Mouse (Mus musculus) cerebellum, adult 9-11 months (tissue): ENCODE results near the gene Zfyve28.

Experiments
- DNase-seq: peaks from one replicate; pipeline ENCODE4 v3.0.0; 2022

Gene Zfyve28

DNA sequence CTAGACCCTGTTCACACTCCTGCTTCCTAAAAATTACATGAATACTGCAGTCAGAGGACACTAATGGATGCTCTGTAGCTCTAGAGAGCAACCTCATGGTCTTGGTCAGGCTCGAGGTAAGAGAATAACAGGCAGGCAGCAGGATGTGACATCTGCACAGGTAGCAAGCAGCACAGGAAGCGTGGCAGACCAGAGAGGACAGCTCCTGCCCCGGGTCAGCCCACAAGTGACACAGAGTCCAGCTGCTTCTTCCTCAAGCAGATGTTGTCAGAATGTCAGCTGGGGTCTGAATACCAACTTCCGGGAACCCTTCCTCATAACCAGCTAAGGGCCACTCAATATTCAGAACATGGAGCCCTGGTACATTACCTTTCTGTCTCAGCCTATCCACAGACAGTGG lies 39.1 kb downstream of the Zfyve28 start:
- DNase-seq: no peak

DNA sequence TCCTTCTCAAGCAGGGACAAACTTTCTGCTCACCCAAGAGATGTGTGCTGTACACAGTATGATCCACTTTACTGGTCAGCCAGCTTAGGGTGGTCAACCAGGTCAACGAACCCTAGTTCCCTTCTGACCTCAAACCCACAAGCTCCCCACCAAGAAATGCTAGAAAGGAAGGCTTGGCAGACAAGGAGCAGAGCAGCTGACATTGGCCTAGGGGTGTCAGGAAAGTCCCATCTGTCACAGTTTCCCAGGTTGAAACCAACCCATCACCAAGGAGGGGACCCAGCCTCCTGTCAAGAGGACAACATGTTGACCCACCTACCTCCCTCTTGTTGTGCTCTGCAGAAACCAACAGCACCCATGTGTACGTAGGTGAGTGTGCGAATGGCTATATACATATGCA lies 41.8 kb downstream of the Zfyve28 start:
- no peak for DNase-seq

DNA sequence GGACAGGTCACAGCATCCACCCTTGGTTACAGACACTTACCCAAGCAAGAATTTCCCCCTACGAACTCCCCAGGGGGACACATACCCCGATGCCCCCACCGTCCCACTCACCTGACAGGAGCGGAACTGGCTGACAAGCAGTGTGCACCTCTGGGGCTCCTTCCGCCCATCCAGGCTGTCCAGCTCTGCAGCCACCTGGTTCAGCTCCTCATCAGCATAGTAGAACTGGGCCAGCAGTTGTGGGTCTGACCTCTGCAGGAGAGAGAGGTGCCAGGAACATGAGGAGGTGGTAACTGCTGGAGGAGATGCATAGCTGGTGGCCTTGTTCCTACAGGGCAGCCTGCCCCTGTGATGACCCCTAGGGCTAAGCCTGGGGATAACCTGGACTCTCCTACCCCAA lies 45.2 kb downstream of the Zfyve28 start:
- no peak for DNase-seq

DNA sequence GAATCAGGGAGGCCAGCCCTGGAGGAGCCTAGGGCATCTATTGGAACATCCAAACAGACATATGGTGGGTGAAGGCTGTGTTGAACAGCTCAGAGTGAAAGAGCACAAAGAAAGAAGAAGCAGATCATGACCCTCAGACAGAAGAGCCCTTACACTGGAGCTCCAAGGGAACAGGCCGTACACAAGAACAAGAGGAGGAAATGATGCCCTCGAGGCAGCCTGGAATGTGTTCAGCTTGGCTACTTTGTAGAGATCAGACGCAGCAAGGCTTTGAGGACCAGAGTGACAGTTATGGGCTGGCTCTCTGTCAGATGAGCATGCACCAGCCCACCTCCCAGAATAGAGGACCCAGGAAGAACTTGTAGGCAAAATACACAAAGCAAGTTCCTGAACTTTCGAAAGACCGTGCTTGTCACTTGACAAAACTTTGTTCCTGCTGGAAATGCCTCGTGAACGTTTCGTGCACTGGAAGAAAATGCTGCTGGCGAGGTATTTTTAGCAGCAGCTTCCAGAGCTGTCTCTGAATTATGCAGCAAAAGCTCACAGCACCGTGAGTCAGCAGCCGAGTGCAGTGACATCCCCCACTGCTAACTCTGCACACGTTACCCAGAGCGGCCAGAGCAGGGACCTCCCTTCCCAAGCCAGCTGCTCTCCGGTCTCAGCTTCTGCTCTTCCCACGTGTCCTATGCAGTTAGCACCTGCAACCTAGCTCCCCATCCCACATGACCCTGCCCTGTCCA lies 45.9 kb downstream of the Zfyve28 start:
- DNase-seq: no peak

DNA sequence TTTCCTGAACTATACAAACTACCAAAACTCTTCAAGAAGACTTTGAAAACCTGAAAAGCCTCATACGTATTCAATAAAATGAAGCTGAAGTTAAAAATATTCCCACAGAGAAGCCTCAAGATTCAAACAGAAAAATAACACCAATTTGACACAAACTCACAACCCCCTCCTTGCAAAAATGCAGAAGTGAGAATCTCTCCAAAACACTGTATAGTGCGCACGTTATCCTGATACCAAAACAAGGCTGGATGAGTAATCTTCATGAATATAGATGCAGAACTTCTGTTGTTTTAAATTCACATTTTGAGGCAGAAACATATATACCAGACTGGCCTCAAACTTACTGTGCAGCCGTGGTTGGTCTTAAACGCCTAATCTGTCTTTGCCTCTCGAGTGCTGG lies 49.8 kb downstream of the Zfyve28 start:
- no peak for DNase-seq

GRCm38 (mm10) chr5:34235898-34236420 lies 52.3 kb downstream of the Zfyve28 start:
- DNase-seq: no peak

GRCm38 (mm10) chr5:34235056-34235455 lies 53.2 kb downstream of the Zfyve28 start:
- DNase-seq: no peak

- DNase-seq: no peak
Measured at GRCm38 (mm10) chr5:34233221-34233515, 55.1 kb downstream of the Zfyve28 start.

GRCm38 (mm10) chr5:34232481-34233220 lies 55.6 kb downstream of the Zfyve28 start:
- no peak for DNase-seq

GRCm38 (mm10) chr5:34231901-34232300 lies 56.3 kb downstream of the Zfyve28 start:
- peak; percentile 54 for DNase-seq

DNA sequence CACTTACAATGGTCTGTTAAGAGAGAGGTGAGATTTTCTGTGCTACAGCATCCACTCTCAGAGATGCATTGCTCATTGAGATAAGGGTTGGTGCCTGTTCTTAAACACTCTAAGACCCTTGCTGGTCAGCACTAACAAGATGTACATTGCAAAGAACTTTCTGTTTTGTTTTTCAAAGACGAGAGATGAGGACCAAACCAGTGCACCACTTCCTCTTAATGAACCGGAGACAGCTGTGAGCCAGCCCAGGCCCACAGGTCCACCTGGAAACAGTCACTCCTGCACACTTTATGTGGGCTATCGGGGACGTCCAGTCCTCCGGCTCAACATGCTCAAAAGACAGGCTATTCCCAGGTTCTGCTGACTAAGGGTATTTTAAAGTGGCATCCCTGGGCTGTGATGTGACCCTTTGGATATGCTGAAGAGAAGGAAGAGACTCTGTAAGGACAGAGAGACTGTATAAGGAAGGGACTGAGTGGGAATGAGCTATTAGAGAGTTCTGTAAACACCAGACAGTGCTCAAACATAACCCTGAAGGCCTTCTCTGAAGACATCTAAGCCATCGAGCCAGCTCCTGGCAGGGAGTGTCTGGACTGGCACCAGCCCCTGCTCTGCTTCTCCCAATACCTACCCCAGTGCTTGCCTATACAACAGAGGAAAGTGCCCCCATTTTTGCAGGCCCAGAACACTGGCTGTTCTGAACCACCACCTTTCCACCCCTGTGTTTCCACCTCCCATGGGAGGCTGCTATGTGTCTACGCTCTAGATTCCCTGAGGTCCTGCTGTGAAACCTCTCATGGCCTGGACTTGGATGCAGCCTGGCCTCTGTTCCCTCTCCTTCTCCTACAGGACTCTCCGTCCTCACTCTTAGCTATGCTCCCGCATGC lies 57.4 kb downstream of the Zfyve28 start:
- peak; percentile 55 for DNase-seq

DNA sequence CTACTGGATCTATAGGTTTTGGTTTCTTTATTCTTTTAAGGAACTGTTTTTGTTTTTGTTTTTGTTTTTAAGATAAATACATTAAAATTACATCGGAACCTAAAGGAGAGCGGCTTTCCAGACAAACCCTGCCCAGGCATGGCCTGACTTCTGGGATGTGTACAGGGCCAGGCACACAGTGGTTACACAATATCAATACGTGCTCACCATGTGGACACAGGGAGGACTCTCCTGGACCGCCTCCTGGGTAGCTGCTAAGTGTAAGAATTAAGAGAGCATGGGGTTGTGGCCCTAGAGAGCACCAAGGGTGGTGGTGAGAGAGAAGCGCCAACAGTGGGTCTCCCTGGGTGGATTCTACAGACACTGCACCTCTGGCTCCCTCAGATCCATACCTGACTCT lies 58.7 kb downstream of the Zfyve28 start:
- no peak for DNase-seq

DNA sequence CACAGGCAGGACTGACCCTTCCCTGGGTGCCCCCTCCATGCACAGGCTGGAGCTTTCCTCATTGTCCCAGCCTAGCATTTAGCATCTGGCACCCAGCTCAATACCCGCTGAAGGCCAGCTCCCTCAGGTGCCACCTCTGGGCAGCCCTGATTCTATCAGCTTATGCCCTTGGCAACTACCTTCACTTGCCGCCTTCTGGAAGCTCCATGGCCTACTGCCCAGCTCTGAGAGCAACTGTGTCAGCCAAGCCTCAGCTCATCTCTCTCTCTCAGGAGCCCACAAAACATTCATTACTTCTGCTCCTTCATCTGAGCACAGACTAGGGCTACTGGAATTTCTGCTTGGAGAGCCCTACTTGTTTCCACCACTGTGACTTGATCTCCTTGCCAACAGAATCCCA lies 62.7 kb downstream of the Zfyve28 start:
- peak; percentile 76 for DNase-seq

GRCm38 (mm10) chr5:34224515-34224914 lies 63.7 kb downstream of the Zfyve28 start:
- no peak for DNase-seq

DNA sequence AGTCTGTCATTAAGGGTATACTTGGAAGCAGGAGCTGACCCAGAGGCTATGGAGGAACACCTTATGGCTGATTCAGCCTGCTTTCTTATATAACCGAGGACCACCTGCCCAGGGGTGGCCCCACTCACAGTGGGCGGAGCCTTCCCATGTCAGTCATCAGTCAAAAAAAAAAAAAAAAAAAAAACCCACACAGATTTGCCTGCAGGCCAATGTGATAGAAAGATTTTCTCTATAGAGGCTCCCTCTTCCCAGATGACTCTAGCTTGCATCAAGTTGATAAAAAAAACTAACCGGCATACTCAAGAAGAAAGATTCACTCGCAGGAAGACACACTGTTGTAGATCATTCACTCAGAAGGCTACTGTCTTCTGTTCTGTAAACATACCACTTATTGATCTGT lies 68.2 kb downstream of the Zfyve28 start:
- no peak for DNase-seq

- DNase-seq: no peak
Measured at GRCm38 (mm10) chr5:34218672-34219071, 69.6 kb downstream of the Zfyve28 start.

DNA sequence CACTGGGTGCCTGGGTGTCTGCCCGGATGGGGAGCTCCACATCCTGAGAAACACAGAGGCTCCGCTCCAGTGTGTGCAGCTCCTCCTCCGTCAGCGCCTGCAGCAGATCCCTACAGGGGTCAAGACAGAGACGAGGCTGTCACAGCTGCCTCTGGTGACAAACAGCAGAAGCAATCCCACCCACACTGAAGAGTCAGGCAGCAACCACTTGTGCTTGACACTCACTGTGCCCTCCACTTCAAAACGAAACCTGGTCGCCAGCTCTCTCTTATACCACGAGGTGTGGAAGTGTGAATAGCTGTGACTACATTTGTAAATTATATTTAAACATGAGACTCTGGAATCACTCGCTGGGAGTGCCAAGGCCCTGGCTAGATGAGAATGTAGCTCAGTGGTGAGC lies 70.5 kb downstream of the Zfyve28 start:
- DNase-seq: no peak

DNA sequence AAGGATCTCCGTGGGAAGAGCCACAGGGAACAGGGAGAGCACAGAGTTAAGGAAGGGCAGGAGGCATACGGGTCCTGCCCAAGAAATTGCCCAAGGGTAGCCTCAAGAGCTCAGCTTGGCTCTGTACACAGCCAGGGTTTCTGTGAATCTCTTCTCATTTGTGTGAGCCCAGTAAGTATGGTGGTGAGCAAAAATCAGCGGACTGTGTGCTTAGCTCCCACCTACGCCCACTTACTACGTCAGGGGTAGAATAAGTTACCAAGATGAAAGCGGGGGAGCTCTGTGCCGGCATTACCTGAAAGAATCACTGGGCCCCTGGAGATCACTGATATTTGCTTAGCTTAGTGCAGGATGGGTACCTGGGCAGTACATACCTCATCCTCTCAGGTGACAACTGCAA lies 72.2 kb downstream of the Zfyve28 start:
- DNase-seq: no peak

GRCm38 (mm10) chr5:34213659-34214058 lies 74.6 kb downstream of the Zfyve28 start:
- DNase-seq: no peak

DNA sequence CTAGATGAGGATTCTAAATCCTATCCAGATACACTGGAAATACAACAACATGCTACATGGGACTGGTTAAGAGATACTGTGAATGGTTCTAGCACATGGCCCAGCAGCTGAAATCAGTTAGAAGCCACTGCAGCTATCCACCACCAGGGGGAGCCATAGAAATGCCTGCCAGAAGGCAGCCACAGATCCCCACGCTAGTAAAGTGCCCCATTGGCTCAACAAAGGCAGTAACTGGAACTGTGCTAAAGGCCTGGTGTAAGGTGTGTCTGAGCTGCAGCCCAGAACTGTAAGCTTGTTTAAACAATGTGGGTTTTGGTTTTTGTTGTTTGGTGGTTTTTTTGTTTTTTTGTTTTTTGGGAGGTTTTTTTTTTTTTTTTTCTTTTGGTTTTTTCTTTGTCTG lies 78.0 kb downstream of the Zfyve28 start:
- peak; percentile 79 for DNase-seq

GRCm38 (mm10) chr5:34207503-34207902 lies 80.7 kb downstream of the Zfyve28 start:
- DNase-seq: no peak

GRCm38 (mm10) chr5:34205788-34206187 lies 82.5 kb downstream of the Zfyve28 start:
- peak; percentile 69 for DNase-seq

DNA sequence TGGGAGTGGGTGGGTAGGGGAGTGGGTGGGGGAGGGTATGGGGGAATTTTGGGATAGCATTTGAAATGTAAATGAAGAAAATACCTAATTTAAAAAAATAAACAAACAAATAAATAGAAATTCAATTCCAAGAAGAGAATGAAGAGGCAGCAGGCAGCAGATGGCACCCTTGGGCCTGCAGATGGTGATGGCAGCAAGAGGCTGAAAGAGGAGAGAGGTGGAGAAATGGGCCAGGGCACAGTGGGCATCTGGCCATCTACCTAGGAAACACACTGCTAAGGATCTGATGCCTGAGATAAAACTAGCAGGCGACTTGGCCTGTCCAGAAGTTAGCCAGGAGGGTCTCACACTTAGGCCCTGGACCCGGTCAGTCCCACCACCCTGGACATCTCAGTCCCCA lies 83.3 kb downstream of the Zfyve28 start:
- peak; percentile 92 for DNase-seq

DNA sequence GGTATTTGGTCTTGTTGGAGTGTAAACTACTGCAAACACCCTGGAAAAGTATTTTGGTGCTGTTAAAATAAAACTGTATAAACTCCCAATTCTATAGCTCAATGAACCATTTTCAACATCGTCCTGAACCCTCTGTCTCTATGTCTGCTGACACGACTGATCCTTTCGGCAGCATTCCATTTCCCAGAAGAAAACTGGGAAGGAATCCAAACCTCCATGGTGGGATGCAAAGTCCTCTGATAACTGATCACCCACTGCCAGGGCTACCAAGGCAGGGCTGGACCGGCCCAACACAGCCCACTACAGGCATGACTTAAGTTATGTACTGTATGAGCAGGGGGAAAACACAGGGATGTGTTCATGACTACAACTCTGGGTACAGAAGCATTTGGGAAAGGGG lies 86.2 kb downstream of the Zfyve28 start:
- DNase-seq: no peak
